8 mouse cellular contexts compared by ENCODE assay signal in the genomic region with DNA sequence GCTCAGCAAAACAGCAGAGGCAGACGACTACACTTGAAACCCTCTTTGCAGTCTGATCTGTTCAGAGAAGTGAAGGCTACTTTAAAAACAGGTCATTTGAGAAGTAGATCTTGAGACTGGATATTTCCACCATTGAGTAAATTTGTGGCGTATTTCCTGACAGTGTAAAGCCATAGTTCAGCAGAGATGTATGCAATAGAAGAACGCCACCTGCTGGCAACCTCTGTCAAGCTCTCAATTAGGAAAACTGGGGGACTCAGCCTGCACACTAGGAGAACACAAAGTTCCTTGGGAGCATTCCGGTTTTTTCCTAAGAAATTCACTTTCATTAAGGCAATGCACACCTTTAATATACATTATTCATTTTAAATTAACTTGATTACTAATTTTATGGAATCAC. TPM values are rescaled to one million over a fixed set of nuclear protein-coding genes. Genes with fewer than 3 reads are reported as not detected.
A peak's percentile ranks its signal among the peaks of the same experiment; 100 is the strongest.
DNase-seq lines count a peak whose midpoint lies in the region; ATAC-seq lines count a peak whose summit lies in the region.

No protein-coding gene starts in this region.

- H3K36me3 ChIP-seq in midbrain, embryonic 10.5 days, result no peaks in the 10 kb centered on the region
- no peaks in the 10 kb centered on the region for H3K36me3 ChIP-seq in midbrain, embryonic 13.5 days
- H3K36me3 ChIP-seq in embryonic facial prominence, embryonic 12.5 days, result no peaks in the 10 kb centered on the region
- H3K36me3 ChIP-seq in hindbrain, embryonic 16.5 days (ENCODE audit: control insufficient read depth, insufficient read depth, low read length), result no peaks in the 10 kb centered on the region
- H3K36me3 ChIP-seq in neural tube, embryonic 13.5 days, result no peaks in the 10 kb centered on the region

- H3K27me3 ChIP-seq in midbrain, embryonic 10.5 days (ENCODE audit: low read depth, poor library complexity, severe bottlenecking), result peaks cover 50% of the 10 kb centered on the region
- peaks cover 34% of the 10 kb centered on the region for H3K27me3 ChIP-seq in midbrain, embryonic 13.5 days
- H3K27me3 ChIP-seq in embryonic facial prominence, embryonic 12.5 days, result no peaks in the 10 kb centered on the region
- no peaks in the 10 kb centered on the region; the same call in none of the 2 replicates for H3K27me3 ChIP-seq in hindbrain, embryonic 16.5 days (replicated peaks; ENCODE audit: control insufficient read depth, insufficient read depth, low read length)
- peaks cover 26% of the 10 kb centered on the region for H3K27me3 ChIP-seq in neural tube, embryonic 13.5 days

- intact Hi-C loops in left cerebral cortex, postnatal 14 days (cut with DNase I), result no loop called here

- DNase-seq in midbrain, embryonic 10.5 days (ENCODE audit: low spot score), result peak; percentile 68
- DNase-seq in adrenal gland, postnatal 25 days, result peak; percentile 71
- peak; percentile 65 to 80 for DNase-seq in left cerebral cortex, postnatal 14 days (ENCODE audit: low spot score in 2 of 2)
- DNase-seq in yolk sac, embryonic 10.5 days (ENCODE audit: low spot score), result peak; percentile 18

- no peak overlapping the region for H3K4me3 ChIP-seq in midbrain, embryonic 10.5 days
- no peak overlapping the region for H3K4me3 ChIP-seq in midbrain, embryonic 13.5 days (replicated peaks)
- H3K4me3 ChIP-seq in embryonic facial prominence, embryonic 12.5 days, result no peak overlapping the region
- H3K4me3 ChIP-seq in hindbrain, embryonic 16.5 days (ENCODE audit: low read length), result no peak overlapping the region
- no peak overlapping the region for H3K4me3 ChIP-seq in neural tube, embryonic 13.5 days

- H3K9me3 ChIP-seq in midbrain, embryonic 10.5 days (replicated peaks), result no peaks in the 10 kb centered on the region
- H3K9me3 ChIP-seq in midbrain, embryonic 13.5 days, result no peaks in the 10 kb centered on the region
- no peaks in the 10 kb centered on the region for H3K9me3 ChIP-seq in embryonic facial prominence, embryonic 12.5 days
- H3K9me3 ChIP-seq in hindbrain, embryonic 16.5 days (ENCODE audit: control insufficient read depth, low read length), result no peaks in the 10 kb centered on the region
- H3K9me3 ChIP-seq in neural tube, embryonic 13.5 days, result no peaks in the 10 kb centered on the region

- 21% methylated on average over 4 of the region's 4 CpGs for WGBS in midbrain, embryonic 10.5 days
- WGBS in midbrain, embryonic 13.5 days, result 16% methylated on average over 4 of the region's 4 CpGs
- 11% methylated on average over 4 of the region's 4 CpGs for WGBS in embryonic facial prominence, embryonic 12.5 days
- 11% methylated on average over 4 of the region's 4 CpGs for WGBS in hindbrain, embryonic 16.5 days
- 18% methylated on average over 4 of the region's 4 CpGs for WGBS in neural tube, embryonic 13.5 days

- no peak overlapping the region for H3K9ac ChIP-seq in midbrain, embryonic 13.5 days (replicated peaks)
- no peak overlapping the region for H3K9ac ChIP-seq in embryonic facial prominence, embryonic 12.5 days
- H3K9ac ChIP-seq in hindbrain, embryonic 16.5 days (ENCODE audit: low read depth, low read length), result no peak overlapping the region
- no peak overlapping the region for H3K9ac ChIP-seq in neural tube, embryonic 13.5 days

- no peak for ATAC-seq in midbrain, embryonic 13.5 days
- ATAC-seq in embryonic facial prominence, embryonic 12.5 days (ENCODE audit: insufficient number of reproducible peaks, insufficient read depth, low FRiP score, low TSS enrichment), result peak; percentile 69
- ATAC-seq in hindbrain, embryonic 16.5 days, result peak; percentile 80
- peak; percentile 11; the same call in 1 of the 2 replicates for ATAC-seq in neural tube, embryonic 13.5 days (ENCODE audit: low read depth)

- H3K27ac ChIP-seq in midbrain, embryonic 10.5 days (replicated peaks), result no peak overlapping the region
- H3K27ac ChIP-seq in midbrain, embryonic 13.5 days, result no peak overlapping the region
- H3K27ac ChIP-seq in embryonic facial prominence, embryonic 12.5 days, result no peak overlapping the region
- H3K27ac ChIP-seq in hindbrain, embryonic 16.5 days (ENCODE audit: low read depth, low read length), result no peak overlapping the region
- H3K27ac ChIP-seq in neural tube, embryonic 13.5 days (replicated peaks), result no peak overlapping the region

- no peaks in the 10 kb centered on the region for H3K4me1 ChIP-seq in midbrain, embryonic 10.5 days
- no peaks in the 10 kb centered on the region for H3K4me1 ChIP-seq in midbrain, embryonic 13.5 days (replicated peaks)
- H3K4me1 ChIP-seq in embryonic facial prominence, embryonic 12.5 days, result no peaks in the 10 kb centered on the region
- no peaks in the 10 kb centered on the region for H3K4me1 ChIP-seq in hindbrain, embryonic 16.5 days (ENCODE audit: control insufficient read depth, insufficient read depth, low read depth, low read length)
- no peaks in the 10 kb centered on the region for H3K4me1 ChIP-seq in neural tube, embryonic 13.5 days (replicated peaks)

- no peak overlapping the region for H3K4me2 ChIP-seq in midbrain, embryonic 13.5 days (replicated peaks)
- H3K4me2 ChIP-seq in embryonic facial prominence, embryonic 12.5 days (replicated peaks), result no peak overlapping the region
- H3K4me2 ChIP-seq in hindbrain, embryonic 16.5 days (ENCODE audit: low read length), result no peak overlapping the region
- H3K4me2 ChIP-seq in neural tube, embryonic 13.5 days, result no peak overlapping the region

RNA-seq across cellular contexts. Expression of gene Wdr41, which starts 34.9 kb away (rescaled TPM):
- polyA plus RNA-seq in midbrain, embryonic 10.5 days (2016; fragmentation: Nextera tagmentation; extraction: Ambion mirVana), result 17.8 and 18.0 TPM in 2 replicates
- 21.9 and 22.9 TPM in 2 replicates for polyA plus RNA-seq in midbrain, embryonic 13.5 days (2015; fragmentation: Nextera tagmentation; extraction: Ambion mirVana)
- total RNA-seq in adrenal gland, postnatal 25 days (2021), result 17.3 and 22.7 TPM in 2 replicates
- 25.0 and 28.6 TPM in 2 replicates for polyA plus RNA-seq in embryonic facial prominence, embryonic 12.5 days (2016; fragmentation: Nextera tagmentation; extraction: Ambion mirVana)
- 28.0 and 30.1 TPM in 2 replicates for polyA plus RNA-seq in hindbrain, embryonic 16.5 days (2015; fragmentation: Nextera tagmentation; extraction: Ambion mirVana)
- 10 to 100 TPM; 24.0 to 24.4 TPM for total RNA-seq in left cerebral cortex, postnatal 14 days (2021)
- polyA plus RNA-seq in neural tube, embryonic 13.5 days (2015; fragmentation: Nextera tagmentation; extraction: Ambion mirVana), result 27.1 and 27.7 TPM in 2 replicates

Comparison
In these comparisons a context has a peak if more than half of its experiments do, and no peak if none do; other contexts are left out.
1. DNase-seq: peak in every context shown above with its lines; median percentile 72 in left cerebral cortex, postnatal 14 days; 71 in adrenal gland, postnatal 25 days; 68 in midbrain, embryonic 10.5 days; 18 in yolk sac, embryonic 10.5 days.